Mouse (Mus musculus) spleen, adult 2 months (tissue): ENCODE results near the gene Cacna1i.

ENCODE experiments used
- CTCF ChIP-seq: fragments of 200-500 bp; IDR thresholded peaks from 2 replicates; pipeline ENCODE4 v1.5.1; 2011; ENCODE audit warnings: mild to moderate bottlenecking, inconsistent platforms; ENCODE audit not compliant: insufficient read depth, insufficient read length, insufficient replicate concordance; ENCODE audit errors: extremely low read depth
- POLR2A ChIP-seq: fragments of 200-500 bp; IDR thresholded peaks from 2 replicates; pipeline ENCODE4 v1.6.1; 2011; ENCODE audit warnings: low read depth, low read length, inconsistent platforms

DNA sequence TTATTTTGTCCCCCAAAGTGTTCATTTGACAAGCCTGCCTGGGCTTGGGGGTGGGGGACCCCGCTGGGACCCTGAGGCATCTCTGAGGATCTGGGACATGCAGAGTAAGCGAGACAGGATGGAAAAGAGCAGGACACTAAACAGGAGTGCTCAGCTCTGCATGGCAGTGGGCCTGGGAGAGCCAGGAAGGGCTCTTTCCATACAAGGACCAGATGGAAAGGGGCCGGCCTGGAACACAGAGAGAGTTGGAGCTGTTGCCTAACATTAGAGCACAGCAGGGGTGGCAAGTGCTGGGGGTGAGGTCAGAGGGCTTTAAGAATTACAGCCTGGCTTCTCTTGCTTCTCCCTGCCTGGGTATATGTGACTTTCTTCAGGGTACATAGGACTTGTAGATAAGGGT is 43.2 kb downstream of the Cacna1i start:
- TF ChIP-seq CTCF, result no peak
- no peak for TF ChIP-seq POLR2A
